Mouse (Mus musculus) heart, postnatal 0 days (tissue): ENCODE data around the gene Dcdc2a. TPM values are rescaled to one million over a fixed set of nuclear protein-coding genes. Genes with fewer than 3 reads are reported as not detected.

ENCODE experiments used
- ATAC-seq: fragments of 200-750 bp; cut with Nextera tagmentation; 2 replicates; pipeline ENCODE4 v1.8.0; 2017; ENCODE audit warnings: low read depth, moderate number of reproducible peaks, moderate library complexity; ENCODE audit not compliant: insufficient read depth
- DNase-seq: peaks from one replicate; pipeline ENCODE4 v3.0.0-alpha.2; 2016; ENCODE audit warnings: low spot score
- H3K27ac ChIP-seq: fragments of 300-500 bp; sonication (generic); 2 replicates; pipeline ENCODE4 v1.5.1; 2014; ENCODE audit warnings: low read depth, mild to moderate bottlenecking
- H3K27me3 ChIP-seq: fragments of 300-500 bp; sonication (generic); 2 replicates; pipeline ENCODE4 v1.6.1; 2014; ENCODE audit warnings: low read length, mixed read lengths; ENCODE audit not compliant: control insufficient read depth, insufficient read depth
- H3K36me3 ChIP-seq: fragments of 300-500 bp; sonication (generic); replicated peaks from 2 replicates; pipeline ENCODE4 v1.6.1; 2014; ENCODE audit warnings: low read length, mixed read lengths; ENCODE audit not compliant: control insufficient read depth, insufficient read depth
- H3K4me1 ChIP-seq: fragments of 300-500 bp; sonication (generic); 2 replicates; pipeline ENCODE4 v1.6.1; 2014; ENCODE audit warnings: antibody characterized with exemption; ENCODE audit not compliant: control insufficient read depth, insufficient read depth
- H3K4me2 ChIP-seq: fragments of 300-500 bp; sonication (generic); 2 replicates; pipeline ENCODE4 v1.6.1; 2014; ENCODE audit warnings: low read depth, mild to moderate bottlenecking, low read length, moderate library complexity
- H3K4me3 ChIP-seq: fragments of 300-500 bp; sonication (generic); 2 replicates; pipeline ENCODE4 v1.5.1; 2014; ENCODE audit warnings: low read depth, low read length
- H3K9ac ChIP-seq: fragments of 300-500 bp; sonication (generic); replicated peaks from 2 replicates; pipeline ENCODE4 v1.6.1; 2014; ENCODE audit warnings: low read depth, low read length, mixed read lengths
- H3K9me3 ChIP-seq: fragments of 300-500 bp; sonication (generic); replicated peaks from 2 replicates; pipeline ENCODE4 v1.6.1; 2016; ENCODE audit warnings: low read length; ENCODE audit not compliant: control insufficient read depth
- CTCF ChIP-seq: IDR thresholded peaks from 2 replicates; pipeline ENCODE4 v1.5.1; 2016; ENCODE audit warnings: antibody characterized with exemption, control low read depth, low read depth
- EP300 ChIP-seq: IDR thresholded peaks from 2 replicates; pipeline ENCODE4 v1.6.1; 2016; ENCODE audit warnings: antibody characterized with exemption, low read depth
- WGBS: fragments of 180-500 bp; shearing (Covaris S2); extraction: QIAGEN DNeasy Blood & Tissue Kit; methylation state at CpG from one replicate; pipeline ENCODE4 v1.1.7; 2014; 5-methylcytosine and 5-hydroxymethylcytosine counted together
- polyA plus RNA-seq: library from polyadenylated mRNA; unstranded; fragments of >200 nt; fragmentation: Nextera tagmentation; extraction: Ambion mirVana; gene quantifications from 2 replicates; pipeline ENCODE4 v1.2.1, GENCODE M21; 2015
- total RNA-seq: library from RNA; depleted of rRNA; stranded (reverse); fragments of >200 nt; gene quantifications from 2 replicates; pipeline ENCODE4 v1.2.3, GENCODE M21; 2014; ENCODE audit warnings: low replicate concordance

The Dcdc2a gene
- total and polyA plus RNA-seq, 2 experiments from 2014 or later = 0.49 TPM; not detected in 1

DNA sequence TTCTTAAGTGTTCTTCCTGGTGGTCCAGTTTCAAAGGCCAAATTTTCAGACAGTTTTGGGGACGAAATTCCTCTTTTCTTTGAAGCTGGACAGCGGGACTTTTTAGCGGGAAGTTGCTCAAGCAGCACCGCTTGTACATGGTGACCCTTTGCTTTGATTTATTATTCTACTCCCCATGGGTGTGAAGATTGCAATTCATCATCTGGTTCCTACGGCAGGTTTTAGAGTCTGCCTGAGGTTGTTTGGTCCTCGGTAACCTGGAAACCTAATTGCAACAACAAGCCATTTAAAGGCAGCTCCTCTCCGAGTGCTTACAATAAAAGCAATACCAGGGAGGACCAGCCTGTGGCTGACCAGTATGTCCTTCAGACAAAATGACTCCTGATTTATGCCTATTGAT, 21.5 kb downstream of the Dcdc2a start:
- H3K4me1 ChIP-seq = no peaks in the 10 kb centered on the region
- DNase-seq = no peak
- no peak overlapping the region for H3K27ac ChIP-seq
- no peaks in the 10 kb centered on the region for H3K9me3 ChIP-seq
- no peaks in the 10 kb centered on the region for H3K27me3 ChIP-seq
- 40% methylated on average over 7 of the region's 7 CpGs for WGBS
- ATAC-seq = no peak
- H3K36me3 ChIP-seq = no peaks in the 10 kb centered on the region
- H3K4me2 ChIP-seq = no peak overlapping the region
- H3K4me3 ChIP-seq = no peak overlapping the region
- TF ChIP-seq EP300 = no peak
- no peak for TF ChIP-seq CTCF
- no peak overlapping the region for H3K9ac ChIP-seq

DNA sequence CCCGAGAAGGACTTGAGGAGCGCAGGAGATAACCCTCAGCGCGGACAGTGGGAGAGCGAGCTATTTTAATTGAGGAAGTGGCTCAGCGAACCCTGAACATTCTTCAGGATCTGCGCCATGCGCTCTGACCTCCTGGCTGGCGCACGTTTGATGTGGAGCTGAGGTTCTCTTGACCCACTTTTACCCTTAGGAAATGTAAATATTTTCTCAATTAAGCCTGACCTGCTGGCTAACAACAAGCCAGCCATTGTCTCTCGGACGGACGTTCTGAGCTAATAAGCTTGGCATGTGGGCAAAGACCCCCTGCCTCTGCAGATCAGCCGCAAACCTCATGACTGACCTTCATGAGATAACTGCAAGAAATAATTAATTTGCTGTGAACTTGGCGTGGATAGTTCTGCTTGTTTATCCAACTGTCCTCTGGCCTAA, 27.4 kb downstream of the Dcdc2a start:
- no peak for ATAC-seq
- no peak overlapping the region for H3K9ac ChIP-seq
- TF ChIP-seq CTCF (no peak), EP300 (no peak)

DNA sequence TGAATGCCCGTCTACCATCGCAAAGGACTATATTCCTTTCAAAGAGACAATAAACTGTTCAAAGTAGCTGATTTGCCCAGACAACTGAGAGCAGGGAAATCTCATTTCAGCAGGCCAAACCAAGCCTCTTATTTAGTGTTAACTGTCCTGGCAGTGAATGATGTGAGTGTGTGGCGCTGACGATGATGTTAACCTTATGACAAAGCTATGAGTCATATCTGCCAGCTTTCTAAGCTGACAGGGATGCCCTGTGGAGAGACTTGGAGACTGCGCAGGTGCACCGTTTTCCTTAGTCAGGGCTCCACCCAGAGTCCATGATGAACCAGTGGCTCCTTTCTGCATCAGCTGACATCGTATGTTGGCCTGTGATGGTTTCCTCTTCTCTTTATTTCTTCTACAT, 29.3 kb downstream of the Dcdc2a start:
- 81% methylated on average over 7 of the region's 7 CpGs for WGBS

More for the DNA sequence above, 27.4 kb downstream of the Dcdc2a start:
- H3K27ac ChIP-seq = no peak overlapping the region
- no peaks in the 10 kb centered on the region for H3K4me1 ChIP-seq
- H3K4me2 ChIP-seq = peak overlapping the region; percentile 33
- H3K36me3 ChIP-seq = no peaks in the 10 kb centered on the region
- H3K27me3 ChIP-seq = no peaks in the 10 kb centered on the region
- H3K4me3 ChIP-seq = no peak overlapping the region
- 10% methylated on average over 15 of the region's 15 CpGs for WGBS
- no peak for DNase-seq
- H3K9me3 ChIP-seq = no peaks in the 10 kb centered on the region

DNA sequence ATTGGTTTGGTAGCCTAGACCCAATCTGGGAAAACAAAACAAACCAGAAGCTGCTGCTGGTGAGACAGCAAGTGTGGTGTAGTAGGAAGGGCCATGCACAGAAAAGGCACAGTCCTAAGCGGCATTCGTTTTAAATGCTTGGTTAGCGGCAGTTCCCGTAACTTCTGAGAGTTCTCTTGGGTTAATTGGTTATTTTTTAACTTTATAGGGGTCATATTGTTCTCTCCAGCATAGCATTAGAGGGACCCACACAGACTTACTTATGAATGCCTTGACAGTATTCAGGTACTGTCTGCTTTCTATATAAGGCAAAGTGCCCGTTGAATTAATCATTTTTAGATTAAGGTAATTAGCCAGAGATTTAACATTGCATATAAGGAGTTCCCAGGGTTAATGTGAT, 35.5 kb downstream of the Dcdc2a start:
- TF ChIP-seq EP300 (no peak), CTCF (no peak)
- Histone ChIP-seq H3K36me3 (no peaks in the 10 kb centered on the region), H3K4me3 (no peak overlapping the region), H3K9ac (no peak overlapping the region), H3K9me3 (no peaks in the 10 kb centered on the region), H3K4me2 (no peak overlapping the region), H3K4me1 (no peaks in the 10 kb centered on the region), H3K27ac (no peak overlapping the region), H3K27me3 (no peaks in the 10 kb centered on the region)
- ATAC-seq = no peak
- WGBS = 90% methylated on average over 5 of the region's 5 CpGs
- DNase-seq = no peak

More for the DNA sequence above, 29.3 kb downstream of the Dcdc2a start:
- DNase-seq (no peak), ATAC-seq (no peak)
- no peak overlapping the region for H3K4me3 ChIP-seq
- no peaks in the 10 kb centered on the region for H3K27me3 ChIP-seq
- H3K9ac ChIP-seq = no peak overlapping the region
- H3K4me1 ChIP-seq = no peaks in the 10 kb centered on the region
- no peak overlapping the region for H3K27ac ChIP-seq
- no peak overlapping the region for H3K4me2 ChIP-seq
- no peaks in the 10 kb centered on the region for H3K36me3 ChIP-seq
- TF ChIP-seq CTCF = no peak
- no peaks in the 10 kb centered on the region for H3K9me3 ChIP-seq

DNA sequence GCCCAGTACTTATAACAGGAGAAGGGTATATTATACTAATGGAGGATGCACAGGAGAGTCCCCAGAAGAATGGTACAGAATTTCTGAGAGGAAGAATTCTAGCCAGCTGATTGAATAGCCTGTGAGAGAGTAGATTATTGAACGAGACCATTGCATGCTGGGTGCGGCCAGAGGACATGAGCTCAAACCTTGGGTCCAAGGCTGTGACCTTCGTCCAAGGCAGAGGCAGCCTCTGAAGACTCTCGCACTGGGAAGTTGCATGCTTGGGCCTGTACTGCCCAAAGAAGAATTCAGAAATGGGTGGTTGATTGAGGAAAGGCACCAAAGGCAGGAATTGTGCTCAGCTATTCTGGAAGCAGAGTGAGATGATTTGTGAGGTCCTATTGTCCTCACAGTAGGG, 38.0 kb downstream of the Dcdc2a start:
- Histone ChIP-seq H3K4me3 (no peak overlapping the region), H3K27me3 (no peaks in the 10 kb centered on the region), H3K36me3 (no peaks in the 10 kb centered on the region), H3K27ac (no peak overlapping the region), H3K9ac (no peak overlapping the region), H3K4me1 (no peaks in the 10 kb centered on the region), H3K4me2 (no peak overlapping the region), H3K9me3 (no peaks in the 10 kb centered on the region)
- ATAC-seq = no peak
- WGBS = 83% methylated on average over 4 of the region's 4 CpGs
- TF ChIP-seq CTCF = no peak
- TF ChIP-seq EP300 = no peak
- DNase-seq = no peak

DNA sequence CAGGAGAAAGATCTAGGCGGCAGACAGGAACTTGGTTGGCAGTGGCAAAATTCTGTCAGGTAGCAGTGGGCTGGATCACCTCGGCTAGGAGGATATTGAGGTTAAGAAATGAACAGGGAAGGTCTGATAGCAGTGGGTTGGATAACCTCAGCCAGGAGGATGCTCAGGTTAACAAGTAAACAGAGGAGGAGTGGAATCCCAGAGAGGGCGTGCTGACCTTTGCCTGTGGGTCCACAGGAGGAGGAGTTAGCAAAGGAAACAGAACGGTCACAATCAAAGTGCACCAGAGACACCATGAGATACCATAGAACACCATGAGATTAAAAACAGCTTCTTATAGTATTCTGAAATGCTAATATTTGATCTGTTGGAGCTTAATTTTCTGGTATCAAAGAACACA, 38.6 kb downstream of the Dcdc2a start:
- Histone ChIP-seq H3K4me2 (no peak overlapping the region), H3K27ac (no peak overlapping the region), H3K36me3 (no peaks in the 10 kb centered on the region), H3K27me3 (no peaks in the 10 kb centered on the region), H3K9me3 (no peaks in the 10 kb centered on the region), H3K9ac (no peak overlapping the region), H3K4me3 (no peak overlapping the region), H3K4me1 (no peaks in the 10 kb centered on the region)
- DNase-seq (no peak), ATAC-seq (no peak)
- WGBS = 68% methylated on average over 4 of the region's 4 CpGs
- no peak for TF ChIP-seq CTCF
- no peak for TF ChIP-seq EP300
